Mouse (Mus musculus) heart, postnatal 0 days (tissue): ENCODE measurements at regions not wholly inside any gene's neighbourhood (a gene's known extent, or its start where the extent isn't known, plus 50 kb on each side); places are given as distances from the start of the nearest gene placed in this dataset.

Experiments used
- ATAC-seq: fragments of 200-750 bp; cut with Nextera tagmentation; 2 replicates; pipeline ENCODE4 v1.8.0; 2017; ENCODE audit warnings: low read depth, moderate number of reproducible peaks, moderate library complexity; ENCODE audit not compliant: insufficient read depth
- DNase-seq: peaks from one replicate; pipeline ENCODE4 v3.0.0-alpha.2; 2016; ENCODE audit warnings: low spot score
- H3K27ac ChIP-seq: fragments of 300-500 bp; sonication (generic); 2 replicates; pipeline ENCODE4 v1.5.1; 2014; ENCODE audit warnings: low read depth, mild to moderate bottlenecking
- H3K27me3 ChIP-seq: fragments of 300-500 bp; sonication (generic); 2 replicates; pipeline ENCODE4 v1.6.1; 2014; ENCODE audit warnings: low read length, mixed read lengths; ENCODE audit not compliant: control insufficient read depth, insufficient read depth
- H3K36me3 ChIP-seq: fragments of 300-500 bp; sonication (generic); replicated peaks from 2 replicates; pipeline ENCODE4 v1.6.1; 2014; ENCODE audit warnings: low read length, mixed read lengths; ENCODE audit not compliant: control insufficient read depth, insufficient read depth
- H3K4me1 ChIP-seq: fragments of 300-500 bp; sonication (generic); 2 replicates; pipeline ENCODE4 v1.6.1; 2014; ENCODE audit warnings: antibody characterized with exemption; ENCODE audit not compliant: control insufficient read depth, insufficient read depth
- H3K4me2 ChIP-seq: fragments of 300-500 bp; sonication (generic); 2 replicates; pipeline ENCODE4 v1.6.1; 2014; ENCODE audit warnings: low read depth, mild to moderate bottlenecking, low read length, moderate library complexity
- H3K4me3 ChIP-seq: fragments of 300-500 bp; sonication (generic); 2 replicates; pipeline ENCODE4 v1.5.1; 2014; ENCODE audit warnings: low read depth, low read length
- H3K9ac ChIP-seq: fragments of 300-500 bp; sonication (generic); replicated peaks from 2 replicates; pipeline ENCODE4 v1.6.1; 2014; ENCODE audit warnings: low read depth, low read length, mixed read lengths
- H3K9me3 ChIP-seq: fragments of 300-500 bp; sonication (generic); replicated peaks from 2 replicates; pipeline ENCODE4 v1.6.1; 2016; ENCODE audit warnings: low read length; ENCODE audit not compliant: control insufficient read depth
- CTCF ChIP-seq: IDR thresholded peaks from 2 replicates; pipeline ENCODE4 v1.5.1; 2016; ENCODE audit warnings: antibody characterized with exemption, control low read depth, low read depth
- EP300 ChIP-seq: IDR thresholded peaks from 2 replicates; pipeline ENCODE4 v1.6.1; 2016; ENCODE audit warnings: antibody characterized with exemption, low read depth
- WGBS: fragments of 180-500 bp; shearing (Covaris S2); extraction: QIAGEN DNeasy Blood & Tissue Kit; methylation state at CpG from one replicate; pipeline ENCODE4 v1.1.7; 2014; 5-methylcytosine and 5-hydroxymethylcytosine counted together

GRCm38 (mm10) chr4:33740982-33741381 is 183.4 kb upstream of the Cnr1 start:
- Histone ChIP-seq H3K4me3 (no peak overlapping the region), H3K9me3 (no peaks in the 10 kb centered on the region), H3K4me1 (no peaks in the 10 kb centered on the region), H3K27ac (no peak overlapping the region), H3K4me2 (no peak overlapping the region), H3K9ac (no peak overlapping the region), H3K27me3 (no peaks in the 10 kb centered on the region), H3K36me3 (no peaks in the 10 kb centered on the region)
- WGBS = 75% methylated on average over 12 of the region's 12 CpGs
- ATAC-seq (no peak), DNase-seq (no peak)
- TF ChIP-seq EP300 (no peak), CTCF (no peak)

GRCm38 (mm10) chr4:33745180-33745579 is 179.2 kb upstream of the Cnr1 start:
- H3K4me3 ChIP-seq = no peak overlapping the region
- H3K4me1 ChIP-seq = no peaks in the 10 kb centered on the region
- H3K27ac ChIP-seq = no peak overlapping the region
- H3K9me3 ChIP-seq = no peaks in the 10 kb centered on the region
- ATAC-seq (no peak), DNase-seq (no peak)
- H3K9ac ChIP-seq = no peak overlapping the region
- 72% methylated on average over 3 of the region's 3 CpGs for WGBS
- H3K27me3 ChIP-seq = no peaks in the 10 kb centered on the region
- no peak overlapping the region for H3K4me2 ChIP-seq
- no peaks in the 10 kb centered on the region for H3K36me3 ChIP-seq
- TF ChIP-seq CTCF = no peak
- TF ChIP-seq EP300 = no peak

GRCm38 (mm10) chr4:33747316-33747895 is 177.0 kb upstream of the Cnr1 start:
- Histone ChIP-seq H3K27ac (no peak overlapping the region), H3K36me3 (no peaks in the 10 kb centered on the region), H3K4me3 (no peak overlapping the region), H3K27me3 (no peaks in the 10 kb centered on the region), H3K9me3 (no peaks in the 10 kb centered on the region), H3K9ac (no peak overlapping the region), H3K4me2 (no peak overlapping the region), H3K4me1 (no peaks in the 10 kb centered on the region)
- 61% methylated on average over 5 of the region's 5 CpGs for WGBS
- DNase-seq (no peak), ATAC-seq (no peak)
- TF ChIP-seq EP300 = no peak
- TF ChIP-seq CTCF = no peak

GRCm38 (mm10) chr4:33767721-33768120 is 156.7 kb upstream of the Cnr1 start:
- no peak for DNase-seq
- no peak overlapping the region for H3K9ac ChIP-seq
- H3K36me3 ChIP-seq = no peaks in the 10 kb centered on the region
- no peak for ATAC-seq
- H3K27ac ChIP-seq = no peak overlapping the region
- no peak overlapping the region for H3K4me2 ChIP-seq
- H3K27me3 ChIP-seq = no peaks in the 10 kb centered on the region
- no peak overlapping the region for H3K4me3 ChIP-seq
- H3K4me1 ChIP-seq = no peaks in the 10 kb centered on the region
- H3K9me3 ChIP-seq = no peaks in the 10 kb centered on the region
- TF ChIP-seq EP300 = no peak
- TF ChIP-seq CTCF = no peak
- WGBS = 84% methylated on average over 2 of the region's 2 CpGs

- WGBS = 79% methylated on average over 4 of the region's 4 CpGs
Observed at GRCm38 (mm10) chr4:33786027-33786426, 138.4 kb upstream of the Cnr1 start.

GRCm38 (mm10) chr4:33786958-33787357 is 137.4 kb upstream of the Cnr1 start:
- H3K27me3 ChIP-seq = no peaks in the 10 kb centered on the region
- H3K9me3 ChIP-seq = no peaks in the 10 kb centered on the region
- ATAC-seq = no peak
- H3K4me2 ChIP-seq = no peak overlapping the region
- no peak overlapping the region for H3K9ac ChIP-seq
- no peaks in the 10 kb centered on the region for H3K36me3 ChIP-seq
- 77% methylated on average over 4 of the region's 4 CpGs for WGBS
- no peaks in the 10 kb centered on the region for H3K4me1 ChIP-seq
- no peak for DNase-seq
- no peak overlapping the region for H3K4me3 ChIP-seq
- TF ChIP-seq CTCF (no peak), EP300 (no peak)
- H3K27ac ChIP-seq = no peak overlapping the region

More at GRCm38 (mm10) chr4:33786027-33786426, 138.4 kb upstream of the Cnr1 start:
- TF ChIP-seq CTCF (no peak), EP300 (no peak)
- DNase-seq (no peak), ATAC-seq (no peak)
- Histone ChIP-seq H3K4me1 (no peaks in the 10 kb centered on the region), H3K4me3 (no peak overlapping the region), H3K4me2 (no peak overlapping the region), H3K9me3 (no peaks in the 10 kb centered on the region), H3K9ac (no peak overlapping the region), H3K27me3 (no peaks in the 10 kb centered on the region), H3K36me3 (no peaks in the 10 kb centered on the region), H3K27ac (no peak overlapping the region)
